Mouse (Mus musculus) embryo, embryonic 10.5 days (tissue): ENCODE measurements around the gene Orc5.

Experiments used
- DNase-seq: peaks from one replicate; pipeline ENCODE4 v3.0.0-alpha.2; 2015; ENCODE audit warnings: low spot score

Orc5 gene

GRCm38 (mm10) chr5:22550033-22550551 is at the start of gene Orc5:
Gene Orc5 (minus strand): TSS chr5:22550429.
- peak; percentile 95 for DNase-seq

- no peak for DNase-seq
These were observed 46.8 kb upstream of the Orc5 start for GRCm38 (mm10) chr5:22596981-22597380.

DNA sequence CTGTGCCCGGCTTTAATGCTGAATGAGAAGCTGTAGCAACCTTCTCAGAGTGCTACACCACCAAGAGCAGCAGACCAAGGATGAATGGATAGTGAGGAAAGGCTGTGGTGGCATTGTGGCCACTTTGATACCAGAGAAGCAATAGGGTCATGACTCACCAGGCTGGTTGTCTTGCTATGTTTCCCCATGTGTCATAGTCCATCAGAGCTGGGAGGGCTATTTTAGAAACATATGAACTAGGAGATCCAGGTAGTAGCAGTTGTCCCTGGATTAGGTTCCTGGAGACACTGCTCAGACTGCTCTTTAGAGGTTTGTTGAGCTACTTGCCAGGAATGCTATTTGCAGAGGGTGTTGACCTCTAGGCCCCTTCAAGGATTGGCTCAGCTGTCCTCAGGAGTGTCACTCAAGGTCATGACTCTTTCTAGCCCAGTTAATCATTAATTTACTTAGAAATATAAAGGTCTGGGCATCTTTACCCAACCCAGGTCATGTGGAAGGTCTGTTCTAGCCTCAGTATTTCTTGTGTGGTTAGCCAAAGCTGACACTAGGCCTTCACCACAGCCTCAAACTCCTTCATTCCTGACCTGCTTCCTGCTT is 39.2 kb upstream of the Orc5 start:
- no peak for DNase-seq

- DNase-seq: no peak
These were observed 37.3 kb upstream of the Orc5 start for GRCm38 (mm10) chr5:22587492-22587891.

GRCm38 (mm10) chr5:22584556-22584955 is 34.3 kb upstream of the Orc5 start:
- peak; percentile 12 for DNase-seq

DNA sequence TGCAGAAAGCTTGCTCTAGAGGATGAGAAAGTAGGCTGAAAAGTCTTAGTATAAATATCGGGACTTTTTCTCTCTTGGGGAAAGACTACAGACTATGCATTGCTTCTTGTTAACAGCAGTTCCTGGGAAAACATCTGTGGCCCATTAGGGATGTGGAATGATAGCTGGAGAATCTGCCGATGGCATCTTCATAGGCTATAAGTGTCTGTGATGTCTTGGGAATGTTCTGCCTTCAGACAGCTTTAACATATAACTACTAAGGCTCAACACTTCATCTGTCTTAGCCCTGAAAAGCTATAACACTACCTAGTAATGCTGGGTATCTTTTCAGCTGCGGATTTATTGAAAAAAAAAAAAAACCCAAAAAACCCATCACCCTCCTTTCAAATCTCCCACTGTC is 27.8 kb upstream of the Orc5 start:
- DNase-seq: no peak

- DNase-seq: no peak
These were observed 24.5 kb upstream of the Orc5 start for GRCm38 (mm10) chr5:22574751-22575150.

- no peak for DNase-seq
These were observed 23.9 kb upstream of the Orc5 start for GRCm38 (mm10) chr5:22574161-22574560.

- DNase-seq: no peak
These were observed 23.5 kb upstream of the Orc5 start for GRCm38 (mm10) chr5:22573696-22574095.

DNA sequence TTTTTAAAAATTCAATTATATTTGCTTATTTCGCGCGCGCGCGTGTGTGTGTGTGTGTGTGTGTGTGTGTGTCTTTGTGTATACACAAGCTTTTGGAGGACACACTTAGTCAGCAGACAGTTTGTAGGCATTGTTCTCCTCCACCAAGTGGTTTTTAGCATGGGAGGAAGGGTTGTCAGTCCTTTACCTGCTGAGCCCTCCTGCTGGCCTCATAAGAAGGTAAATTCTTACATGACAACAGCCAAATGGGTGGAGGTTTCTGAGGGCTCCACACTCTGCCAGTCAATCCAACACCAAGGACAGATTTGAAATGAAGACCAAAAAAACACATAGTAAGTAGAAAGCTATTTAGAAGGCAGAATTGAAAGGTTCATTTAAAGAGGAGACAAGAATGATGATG is 22.7 kb upstream of the Orc5 start:
- DNase-seq: no peak

DNA sequence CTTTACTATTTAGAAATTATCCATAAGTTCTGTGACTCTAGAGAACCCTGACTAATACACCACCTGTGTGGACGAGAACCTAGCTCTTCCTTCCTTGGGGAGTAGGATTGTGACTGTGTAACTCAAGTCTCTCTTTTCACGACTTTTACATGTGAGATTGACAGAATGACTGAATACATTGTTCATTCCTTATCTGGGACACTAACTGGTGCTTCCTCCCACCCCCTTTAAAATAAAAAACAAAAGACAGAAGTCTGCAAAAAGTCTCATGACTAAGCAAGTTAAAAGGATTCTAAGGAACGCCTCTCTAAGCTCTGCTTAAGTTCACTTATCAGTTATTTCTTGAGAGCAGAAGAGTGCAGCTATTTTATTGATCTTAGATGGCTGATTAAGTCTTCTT is 22.2 kb upstream of the Orc5 start:
- DNase-seq: no peak

DNA sequence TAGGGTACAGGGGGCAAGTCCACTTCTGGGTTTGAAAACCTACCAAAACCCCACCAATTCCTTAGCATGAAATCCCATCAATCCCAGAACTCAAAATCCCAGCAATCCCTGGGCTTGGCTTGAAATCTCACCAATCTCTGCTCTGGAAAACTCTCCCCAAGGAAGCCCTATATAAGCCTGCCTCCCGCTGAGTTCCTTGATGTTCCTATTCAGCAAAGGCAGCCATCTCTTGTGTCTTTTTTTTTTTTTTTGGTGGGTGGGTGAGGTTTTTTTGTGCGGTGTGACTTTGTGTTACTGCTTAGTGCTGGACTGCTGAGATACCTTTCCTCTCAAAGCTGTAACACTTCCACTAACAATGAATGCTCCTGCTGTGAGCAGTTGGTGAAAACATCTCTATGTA is 15.5 kb upstream of the Orc5 start:
- DNase-seq: no peak

- no peak for DNase-seq
These were observed 9.6 kb upstream of the Orc5 start for GRCm38 (mm10) chr5:22559801-22560200.

DNA sequence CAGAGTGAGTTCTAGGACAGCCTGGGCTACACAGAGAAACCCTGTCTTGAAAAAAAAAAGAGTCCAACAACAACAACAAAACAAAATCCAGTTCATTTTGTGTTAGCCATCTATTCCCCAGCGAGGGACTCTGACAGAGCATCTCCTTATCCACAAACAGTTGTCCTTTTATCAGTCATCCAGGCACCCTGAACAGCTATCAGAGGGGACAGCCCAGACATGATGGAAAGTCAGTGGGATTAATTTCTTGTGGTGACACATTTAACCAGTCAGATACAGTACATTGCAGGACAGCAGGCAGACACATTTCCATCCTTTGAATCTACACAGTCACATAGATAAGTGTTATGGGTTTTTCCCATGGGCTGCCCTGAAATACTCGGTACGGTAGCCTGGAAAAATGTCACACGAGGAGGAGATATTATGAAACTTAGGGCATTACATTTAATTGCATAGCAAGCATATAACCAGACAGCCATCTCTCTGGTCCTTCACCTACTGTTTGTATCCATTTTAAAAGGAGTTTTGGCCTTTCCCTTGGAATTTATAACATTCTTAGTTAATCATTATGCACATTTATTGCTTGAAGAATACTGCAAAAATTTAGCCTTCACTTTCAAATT is 7.4 kb upstream of the Orc5 start:
- DNase-seq: no peak

DNA sequence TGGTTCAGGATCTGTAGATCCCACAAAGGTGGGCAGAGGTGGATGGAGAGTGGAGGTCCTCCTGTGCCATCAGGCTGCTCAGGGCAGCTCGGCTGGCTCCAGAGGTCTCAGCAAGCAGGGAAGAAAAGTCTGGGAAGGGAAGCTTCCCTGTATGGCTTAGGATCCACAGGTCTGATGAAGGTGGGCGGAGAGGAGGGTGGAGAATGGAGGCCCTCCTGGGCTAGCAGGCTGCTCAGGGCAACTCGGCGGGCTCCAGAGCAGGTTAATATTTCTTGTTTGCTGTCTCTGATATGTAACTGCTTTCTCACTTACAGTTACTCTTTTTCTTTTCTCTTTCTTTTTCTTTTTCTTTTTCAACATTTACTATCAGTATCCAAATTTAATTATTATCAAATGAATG is 6.5 kb upstream of the Orc5 start:
- no peak for DNase-seq

DNA sequence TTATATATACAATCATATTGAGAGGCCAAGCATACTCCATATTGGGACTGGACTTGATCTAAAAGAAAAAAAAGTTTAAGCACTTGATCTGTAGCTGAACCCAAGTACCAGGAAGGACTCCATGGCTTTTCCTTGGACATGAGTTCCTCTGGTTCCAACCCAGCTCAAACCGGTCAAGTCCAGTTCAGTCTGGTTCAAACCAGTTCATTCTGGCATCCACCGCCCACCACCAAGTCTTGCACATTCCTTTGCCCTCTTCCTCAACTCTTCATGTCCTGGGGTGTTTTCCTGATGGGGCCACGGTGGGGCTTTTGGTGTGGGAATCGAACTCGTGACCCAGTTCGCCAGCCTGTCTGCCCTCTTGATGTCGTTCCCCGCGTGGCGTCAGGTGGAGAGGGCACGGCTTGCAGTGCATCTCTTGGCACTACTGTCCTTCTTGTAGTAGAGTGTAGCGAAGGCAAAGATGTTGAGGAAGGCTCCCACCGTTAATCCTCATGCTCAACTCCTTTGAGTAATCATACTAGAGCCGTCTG is 2.1 kb upstream of the Orc5 start:
- no peak for DNase-seq

DNA sequence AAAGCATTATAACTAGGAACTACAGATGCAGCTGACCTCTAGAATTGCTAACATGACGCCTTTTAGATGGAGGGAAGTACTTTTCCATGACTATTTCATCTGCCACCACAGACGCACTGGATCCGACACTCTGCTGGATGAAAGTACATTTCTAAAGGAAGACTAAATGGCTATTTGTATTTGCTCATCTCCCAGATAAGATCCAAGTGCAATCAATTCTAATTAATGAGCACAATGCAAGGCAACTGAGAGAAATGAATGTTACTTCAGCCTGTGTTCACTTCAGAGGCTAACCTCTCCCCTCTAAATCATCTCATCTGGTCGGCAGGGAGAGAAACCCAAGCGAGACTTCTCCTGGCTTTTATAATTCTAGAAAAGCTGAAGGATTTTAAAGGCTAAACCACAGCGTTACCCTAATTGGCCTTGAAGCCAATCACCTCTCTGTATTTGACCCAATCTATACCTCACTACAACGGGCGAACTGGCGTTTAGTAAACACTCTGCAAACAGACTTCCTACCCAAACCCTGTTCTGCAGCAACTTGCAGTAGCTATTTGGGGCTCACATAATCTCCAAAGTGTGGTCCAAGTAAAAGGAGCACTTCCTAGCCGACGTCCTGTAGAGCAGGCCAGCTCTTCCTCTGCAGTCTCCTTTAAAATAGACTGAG is 730 bp downstream of the Orc5 start:
- DNase-seq: no peak

GRCm38 (mm10) chr5:22548556-22549161 is 1.6 kb downstream of the Orc5 start:
- DNase-seq: no peak

DNA sequence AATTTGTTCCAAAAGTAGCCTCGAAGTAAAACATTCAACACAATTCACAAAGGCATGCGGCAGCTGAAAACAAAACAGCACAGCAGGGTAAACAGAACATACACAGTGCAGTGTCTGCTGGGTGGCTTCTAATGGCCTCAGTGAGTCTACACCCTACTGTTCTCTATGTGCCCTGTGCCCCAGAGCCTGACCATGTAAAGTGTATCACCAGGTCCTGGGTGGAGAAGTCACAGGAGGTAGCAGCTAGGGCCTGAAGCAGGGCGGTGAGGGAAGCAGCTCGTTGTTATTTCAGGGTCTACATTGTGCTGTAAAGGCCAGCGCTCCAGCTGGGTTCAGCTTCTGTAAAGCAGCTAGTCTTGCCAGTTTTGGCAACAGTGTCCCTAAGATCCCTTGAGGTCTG is 3.7 kb downstream of the Orc5 start:
- no peak for DNase-seq

DNA sequence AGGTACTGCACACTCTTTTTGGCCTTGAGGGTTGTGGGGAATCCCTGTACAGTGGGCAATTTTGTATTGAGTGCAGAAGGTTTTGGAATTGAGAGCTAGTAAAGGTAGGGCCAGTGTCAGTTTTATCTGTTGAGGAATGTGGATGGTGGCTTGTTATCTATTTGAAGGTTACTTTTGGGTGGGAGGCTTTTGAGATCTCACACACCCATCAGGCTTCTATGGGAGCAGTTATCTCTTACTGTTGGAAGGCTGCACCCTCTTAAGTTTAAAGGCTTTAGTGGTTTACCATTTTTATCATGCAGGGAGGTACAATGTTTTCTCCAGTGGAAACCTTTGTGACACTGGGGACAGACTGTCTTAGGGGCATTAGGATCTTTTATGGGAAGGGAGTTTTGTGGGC is 4.9 kb downstream of the Orc5 start:
- DNase-seq: no peak

GRCm38 (mm10) chr5:22542676-22543075 is 7.6 kb downstream of the Orc5 start:
- DNase-seq: no peak

GRCm38 (mm10) chr5:22538996-22539600 is 11.1 kb downstream of the Orc5 start:
- no peak for DNase-seq
